Mouse (Mus musculus) thymus, postnatal 14 days (tissue): ENCODE measurements around the gene Pnpt1.

ENCODE experiments used
- DNase-seq: peaks from one replicate; pipeline ENCODE4 v3.0.0; 2021

Gene Pnpt1

GRCm38 (mm10) chr11:29130385-29131355 lies at the start of gene Pnpt1:
Gene Pnpt1, plus strand, starts transcription at chr11:29130744.
- peak; percentile 89 for DNase-seq

GRCm38 (mm10) chr11:29092403-29092802 lies 38.1 kb upstream of the Pnpt1 start:
- DNase-seq: no peak

- no peak for DNase-seq
Observed at GRCm38 (mm10) chr11:29098926-29099325, 31.6 kb upstream of the Pnpt1 start.

GRCm38 (mm10) chr11:29129862-29130384 lies 621 bp upstream of the Pnpt1 start:
- DNase-seq: peak; percentile 21

GRCm38 (mm10) chr11:29140671-29141070 lies 10.1 kb downstream of the Pnpt1 start:
- DNase-seq: no peak

- DNase-seq: no peak
Observed at GRCm38 (mm10) chr11:29148901-29149300, 18.4 kb downstream of the Pnpt1 start.

- no peak for DNase-seq
Observed at GRCm38 (mm10) chr11:29163569-29163968, 33.0 kb downstream of the Pnpt1 start.

GRCm38 (mm10) chr11:29171959-29172391 lies 41.4 kb downstream of the Pnpt1 start:
- peak; percentile 64 for DNase-seq

GRCm38 (mm10) chr11:29172563-29173124 lies 42.1 kb downstream of the Pnpt1 start, which contains the start of gene Ppp4r3b:
Gene Ppp4r3b, plus strand, starts transcription at chr11:29172890.
- DNase-seq: peak; percentile 97

- DNase-seq: peak; percentile 67
Observed at GRCm38 (mm10) chr11:29173125-29173631, 42.6 kb downstream of the Pnpt1 start.

GRCm38 (mm10) chr11:29173706-29174436 lies 43.3 kb downstream of the Pnpt1 start:
- no peak for DNase-seq

GRCm38 (mm10) chr11:29179319-29179718 lies 48.8 kb downstream of the Pnpt1 start:
- no peak for DNase-seq

GRCm38 (mm10) chr11:29180657-29181056 lies 50.1 kb downstream of the Pnpt1 start:
- no peak for DNase-seq

GRCm38 (mm10) chr11:29181751-29182150 lies 51.2 kb downstream of the Pnpt1 start:
- no peak for DNase-seq

- DNase-seq: no peak
Observed at GRCm38 (mm10) chr11:29188981-29189380, 58.4 kb downstream of the Pnpt1 start.

- no peak for DNase-seq
Observed at GRCm38 (mm10) chr11:29203653-29204052, 73.1 kb downstream of the Pnpt1 start.

GRCm38 (mm10) chr11:29209774-29210173 lies 79.2 kb downstream of the Pnpt1 start:
- DNase-seq: no peak
